Mouse (Mus musculus) hindbrain, embryonic 14.5 days (tissue): ENCODE data around the gene Haus2. TPM values are rescaled to one million over a fixed set of nuclear protein-coding genes. Genes with fewer than 3 reads are reported as not detected.
"Not testable (repeated sequence)": the region's sequence is repeated elsewhere in the genome, so short reads cannot be mapped to it uniquely, and the experiment has no call there.

Experiments used
- ATAC-seq: fragments of 200-750 bp; cut with Nextera tagmentation; 2 replicates; pipeline ENCODE4 v1.8.0; 2017; ENCODE audit warnings: moderate number of reproducible peaks, mild to moderate bottlenecking, moderate TSS enrichment, moderate library complexity; ENCODE audit not compliant: low FRiP score
- DNase-seq: peaks from one replicate; pipeline ENCODE4 v3.0.0-alpha.2; 2015; ENCODE audit warnings: low spot score
- H3K27ac ChIP-seq: fragments of 300-500 bp; sonication (generic); 2 replicates; pipeline ENCODE4 v1.5.1; 2014; ENCODE audit warnings: mild to moderate bottlenecking, moderate library complexity
- H3K27me3 ChIP-seq: fragments of 300-500 bp; sonication (generic); 2 replicates; pipeline ENCODE4 v1.6.1; 2014; ENCODE audit warnings: mild to moderate bottlenecking, low read length, mixed read lengths; ENCODE audit not compliant: control insufficient read depth, insufficient read depth
- H3K36me3 ChIP-seq: fragments of 300-500 bp; sonication (generic); replicated peaks from 2 replicates; pipeline ENCODE4 v1.6.1; 2014; ENCODE audit not compliant: control insufficient read depth, insufficient read depth
- H3K4me1 ChIP-seq: fragments of 300-500 bp; sonication (generic); replicated peaks from 2 replicates; pipeline ENCODE4 v1.6.1; 2014; ENCODE audit warnings: antibody characterized with exemption, low read length, mixed read lengths; ENCODE audit not compliant: control insufficient read depth, insufficient read depth
- H3K4me2 ChIP-seq: fragments of 300-500 bp; sonication (generic); replicated peaks from 2 replicates; pipeline ENCODE4 v1.6.1; 2014; ENCODE audit warnings: mild to moderate bottlenecking, moderate library complexity
- H3K4me3 ChIP-seq: fragments of 300-500 bp; sonication (generic); replicated peaks from 2 replicates; pipeline ENCODE4 v1.5.1; 2014; ENCODE audit warnings: mild to moderate bottlenecking, low read length
- H3K9ac ChIP-seq: fragments of 300-500 bp; sonication (generic); 2 replicates; pipeline ENCODE4 v1.6.1; 2014
- H3K9me3 ChIP-seq: fragments of 300-500 bp; sonication (generic); 2 replicates; pipeline ENCODE4 v1.6.1; 2016; ENCODE audit warnings: low read length; ENCODE audit not compliant: control insufficient read depth
- WGBS: fragments of 180-500 bp; shearing (Covaris S2); extraction: QIAGEN DNeasy Blood & Tissue Kit; methylation state at CpG from one replicate; pipeline ENCODE4 v1.1.7; 2014; 5-methylcytosine and 5-hydroxymethylcytosine counted together
- polyA plus RNA-seq: library from polyadenylated mRNA; unstranded; fragments of >200 nt; fragmentation: Nextera tagmentation; extraction: Ambion mirVana; gene quantifications from 2 replicates; pipeline ENCODE4 v1.2.1, GENCODE M21; 2014

Gene Haus2
- 25.3 and 28.7 TPM in 2 replicates for polyA plus RNA-seq

- H3K4me3 ChIP-seq = peak within 1 kb of the TSS; percentile 59
- peak within 1 kb of the TSS; percentile 83 for H3K4me2 ChIP-seq
- H3K9me3 ChIP-seq = no peaks in the 10 kb centered on the region
- H3K27me3 ChIP-seq = no peaks in the 10 kb centered on the region
- ATAC-seq (peak; percentile 96), DNase-seq (peak; percentile 92)
- H3K9ac ChIP-seq = peak within 1 kb of the TSS; percentile 88
- H3K4me1 ChIP-seq = peaks cover 17% of the 10 kb centered on the region
- H3K36me3 ChIP-seq = peaks cover 36% of the 10 kb centered on the region
- under 1% methylated on average over 52 of the region's 52 CpGs for WGBS
- peak within 1 kb of the TSS; percentile 86 for H3K27ac ChIP-seq
Measured at GRCm38 (mm10) chr2:120608830-120609723, at the start of gene Haus2, which contains the start of gene Lrrc57. Gene Haus2, plus strand, starts transcription at chr2:120609383. Gene Lrrc57, minus strand, starts transcription at chr2:120609520.

- ATAC-seq (no peak), DNase-seq (no peak)
- no peak overlapping the region for H3K27ac ChIP-seq
- peaks cover 5% of the 10 kb centered on the region for H3K4me1 ChIP-seq
- H3K27me3 ChIP-seq = no peaks in the 10 kb centered on the region
- no peak overlapping the region for H3K4me2 ChIP-seq
- no peaks in the 10 kb centered on the region for H3K36me3 ChIP-seq
- no peaks in the 10 kb centered on the region for H3K9me3 ChIP-seq
- no peak overlapping the region for H3K4me3 ChIP-seq
- H3K9ac ChIP-seq = no peak overlapping the region
- 90% methylated on average over 1 of the region's 1 CpGs for WGBS
Measured at GRCm38 (mm10) chr2:120561524-120561923, 47.7 kb upstream of the Haus2 start.

- whole genome bisulfite sequencing = 25% methylated on average over 9 of the region's 9 CpGs
- Histone ChIP-seq H3K27ac (no peak overlapping the region), H3K9me3 (no peaks in the 10 kb centered on the region), H3K4me2 (peak overlapping the region; percentile 72), H3K27me3 (no peaks in the 10 kb centered on the region), H3K4me1 (peaks cover 7% of the 10 kb centered on the region), H3K36me3 (no peaks in the 10 kb centered on the region), H3K4me3 (peak overlapping the region; percentile 84), H3K9ac (peak overlapping the region; percentile 94)
- ATAC-seq (no peak), DNase-seq (no peak)
Measured at GRCm38 (mm10) chr2:120562859-120563234, 46.3 kb upstream of the Haus2 start.

GRCm38 (mm10) chr2:120563235-120563990, 45.8 kb upstream of the Haus2 start, which contains the start of gene Zfp106:
Gene Zfp106, minus strand, starts transcription at chr2:120563843.
- Histone ChIP-seq H3K27ac (peak within 1 kb of the TSS; percentile 60; the same call in 1 of the 2 replicates), H3K4me3 (peak within 1 kb of the TSS; percentile 84), H3K4me2 (peak within 1 kb of the TSS; percentile 72), H3K36me3 (no peaks in the 10 kb centered on the region), H3K27me3 (no peaks in the 10 kb centered on the region), H3K9me3 (no peaks in the 10 kb centered on the region), H3K9ac (peak within 1 kb of the TSS; percentile 94), H3K4me1 (peaks cover 12% of the 10 kb centered on the region)
- peak; percentile 91 for DNase-seq
- WGBS = under 1% methylated on average over 50 of the region's 50 CpGs
- peak; percentile 88 for ATAC-seq

- not testable (repeated sequence) for ATAC-seq
Measured at GRCm38 (mm10) chr2:120564548-120565188, 44.5 kb upstream of the Haus2 start.

GRCm38 (mm10) chr2:120565363-120565762, 43.8 kb upstream of the Haus2 start:
- ATAC-seq = no peak
- Histone ChIP-seq H3K27me3 (no peaks in the 10 kb centered on the region), H3K27ac (no peak overlapping the region), H3K9ac (no peak overlapping the region), H3K4me1 (peaks cover 21% of the 10 kb centered on the region), H3K4me3 (no peak overlapping the region), H3K4me2 (no peak overlapping the region), H3K36me3 (no peaks in the 10 kb centered on the region), H3K9me3 (no peaks in the 10 kb centered on the region)
- WGBS = 87% methylated on average over 2 of the region's 2 CpGs
- DNase-seq = no peak

More at GRCm38 (mm10) chr2:120564548-120565188, 44.5 kb upstream of the Haus2 start:
- H3K27ac ChIP-seq, H3K9me3 ChIP-seq, H3K27me3 ChIP-seq, H3K4me3 ChIP-seq, H3K36me3 ChIP-seq, H3K4me2 ChIP-seq, H3K9ac ChIP-seq, DNase-seq: not testable (repeated sequence)
- H3K4me1 ChIP-seq = peaks cover 21% of the 10 kb centered on the region
- 93% methylated on average over 4 of the region's 4 CpGs for WGBS

- Histone ChIP-seq H3K9me3 (no peaks in the 10 kb centered on the region), H3K4me2 (peak within 1 kb of the TSS; percentile 83), H3K4me1 (peaks cover 18% of the 10 kb centered on the region), H3K36me3 (0 out of 2 replicates have a peak, but pooled peaks cover 5% of the 10 kb centered on the region), H3K9ac (peak within 1 kb of the TSS; percentile 77), H3K27me3 (no peaks in the 10 kb centered on the region), H3K27ac (peak within 1 kb of the TSS; percentile 84), H3K4me3 (peak within 1 kb of the TSS; percentile 72)
- ATAC-seq (peak; percentile 90), DNase-seq (peak; percentile 97)
- WGBS = 3% methylated on average over 42 of the region's 42 CpGs
Measured at GRCm38 (mm10) chr2:120566886-120567797, 42.0 kb upstream of the Haus2 start, which contains the start of gene Snap23. Gene Snap23, plus strand, starts transcription at chr2:120567671.

GRCm38 (mm10) chr2:120567798-120568320, 41.3 kb upstream of the Haus2 start:
- peak; percentile 78; the same call in 1 of the 2 replicates for ATAC-seq
- peak overlapping the region; percentile 83 for H3K4me2 ChIP-seq
- WGBS = under 1% methylated on average over 22 of the region's 22 CpGs

More at GRCm38 (mm10) chr2:120567798-120568320, 41.3 kb upstream of the Haus2 start:
- Histone ChIP-seq H3K27ac (peak overlapping the region; percentile 84; the same call in 1 of the 2 replicates), H3K9me3 (no peaks in the 10 kb centered on the region), H3K36me3 (0 out of 2 replicates have a peak, but pooled peaks cover 5% of the 10 kb centered on the region), H3K4me3 (peak overlapping the region; percentile 72), H3K4me1 (peaks cover 16% of the 10 kb centered on the region; the same call in 1 of the 2 replicates), H3K9ac (peak overlapping the region; percentile 77), H3K27me3 (no peaks in the 10 kb centered on the region)
- DNase-seq = peak; percentile 31
